22 mouse cellular contexts compared by ENCODE assay signal in genomic region chr17:24899153-24899552, GRCm38 (mm10). TPM values are rescaled to one million over a fixed set of nuclear protein-coding genes. Genes with fewer than 3 reads are reported as not detected.
DNase-seq lines count a peak whose midpoint lies in the region; ATAC-seq lines count a peak whose summit lies in the region.
"Had no signal": no experiment of that assay in that cellular context is flagged by ENCODE, and none has a peak within 500 bp of the region (broad histone marks: within the 10 kb centered on the region; RNA-seq: fewer than 3 reads in every experiment).

No protein-coding gene starts in this region.

- H3K27ac ChIP-seq in liver, embryonic 15.5 days (replicated peaks), result peak overlapping the region; percentile 38; the same call in 1 of the 2 replicates
- H3K27ac ChIP-seq: forebrain, embryonic 10.5 days; hindbrain, postnatal 0 days had no signal

- H3K9ac ChIP-seq in liver, embryonic 15.5 days, result no peak overlapping the region

- 80% methylated on average over 5 of the region's 5 CpGs for WGBS in liver, embryonic 15.5 days (ENCODE audit: insufficient replicate concordance)

- H3K4me1 ChIP-seq in liver, embryonic 15.5 days (replicated peaks), result peaks cover 76% of the 10 kb centered on the region

- H3K36me3 ChIP-seq in liver, embryonic 15.5 days (replicated peaks), result peaks cover 77% of the 10 kb centered on the region

- H3K9me3 ChIP-seq in liver, embryonic 15.5 days (replicated peaks), result no peaks in the 10 kb centered on the region
- H3K9me3 ChIP-seq: forebrain, embryonic 10.5 days had no signal

- DNase-seq in cerebellum, adult 11-12 months, result peak; percentile 41
- DNase-seq in cerebellum, postnatal 10 days, result no peak
- peak; percentile 4 for DNase-seq in layer of hippocampus, adult 11-12 months (ENCODE audit: low spot score)
- DNase-seq in layer of hippocampus, postnatal 25 days (ENCODE audit: extremely low spot score in 1 of 2, low spot score in 1 of 2), result no peak
- DNase-seq in heart, adult 9 months (ENCODE audit: low spot score in 2 of 2), result peak; percentile 70 to 71
- no peak for DNase-seq in urinary bladder, postnatal 10 days (ENCODE audit: low spot score)
- no peak for DNase-seq in retina, embryonic 14.5 days (ENCODE audit: low spot score)
- DNase-seq: adrenal gland, postnatal 25 days; cerebellum, adult 8-10 months; gastrocnemius, postnatal 14 days; kidney, adult 18-20 months; kidney, postnatal 14 days; left cerebral cortex, postnatal 4 days; lung, adult 18-20 months; lung, postnatal 4 days; right cerebral cortex, postnatal 4 days; thymus, postnatal 25 days had no signal

- H3K4me2 ChIP-seq in liver, embryonic 15.5 days, result no peak overlapping the region
- H3K4me2 ChIP-seq: midbrain, embryonic 11.5 days had no signal

- ATAC-seq in liver, embryonic 15.5 days (ENCODE audit: insufficient read depth), result no peak
- ATAC-seq: hindbrain, postnatal 0 days had no signal

- H3K4me3 ChIP-seq in liver, embryonic 15.5 days (replicated peaks), result no peak overlapping the region
- H3K4me3 ChIP-seq: forebrain, embryonic 10.5 days had no signal

- no peaks in the 10 kb centered on the region for H3K27me3 ChIP-seq in liver, embryonic 15.5 days
- H3K27me3 ChIP-seq: CH12.LX had no signal

RNA-seq across cellular contexts. Expression of gene Nme3, which starts 2.9 kb away (rescaled TPM):
- 10 to 100 TPM; 54.8 to 61.5 TPM for total RNA-seq in layer of hippocampus, postnatal 25 days (2021)
- polyA plus RNA-seq in liver, embryonic 15.5 days (2015; fragmentation: Nextera tagmentation; extraction: Ambion mirVana), result 53.4 and 60.1 TPM in 2 replicates

RNA-seq across cellular contexts. Expression of gene Mrps34, which starts 4.2 kb away (rescaled TPM):
- 10 to 100 TPM; 74.3 to 78.9 TPM for total RNA-seq in layer of hippocampus, postnatal 25 days (2021)
- 52.3 and 52.8 TPM in 2 replicates for polyA plus RNA-seq in liver, embryonic 15.5 days (2015; fragmentation: Nextera tagmentation; extraction: Ambion mirVana)

RNA-seq across cellular contexts. Expression of gene Eme2, which starts 4.3 kb away (rescaled TPM):
- total RNA-seq in layer of hippocampus, postnatal 25 days (2021), result 10 to 100 TPM; 54.0 to 69.1 TPM
- 11.5 and 13.0 TPM in 2 replicates for polyA plus RNA-seq in liver, embryonic 15.5 days (2015; fragmentation: Nextera tagmentation; extraction: Ambion mirVana)

RNA-seq across cellular contexts. Expression of gene Spsb3, which starts 12.7 kb away (rescaled TPM):
- 10 to 100 TPM; 41.5 to 48.9 TPM for total RNA-seq in layer of hippocampus, postnatal 25 days (2021)
- polyA plus RNA-seq in liver, embryonic 15.5 days (2015; fragmentation: Nextera tagmentation; extraction: Ambion mirVana), result 45.2 and 48.4 TPM in 2 replicates

RNA-seq across cellular contexts. Expression of gene Nubp2, which starts 13.0 kb away (rescaled TPM):
- total RNA-seq in layer of hippocampus, postnatal 25 days (2021), result 10 to 100 TPM; 33.5 to 38.1 TPM
- polyA plus RNA-seq in liver, embryonic 15.5 days (2015; fragmentation: Nextera tagmentation; extraction: Ambion mirVana), result 68.1 and 73.5 TPM in 2 replicates

Comparison
In these comparisons a context has a peak if more than half of its experiments do, and no peak if none do; other contexts are left out.
1. DNase-seq: peak in cerebellum, adult 11-12 months (single experiment), layer of hippocampus, adult 11-12 months (single experiment) and heart, adult 9 months (2 of 2); none in cerebellum, postnatal 10 days (0 of 2), layer of hippocampus, postnatal 25 days (0 of 2), urinary bladder, postnatal 10 days (single experiment) and retina, embryonic 14.5 days (single experiment).